Comparison of ENCODE assay signal across 31 mouse cellular contexts in genomic region chr7:88826498-88826897, GRCm38 (mm10).
"Had no signal": no experiment of that assay in that cellular context is flagged by ENCODE, and none has a peak within 500 bp of the region (broad histone marks: within the 10 kb centered on the region; RNA-seq: fewer than 3 reads in every experiment).

No protein-coding gene starts in this region.

- ATAC-seq: liver, embryonic 12.5 days; liver, postnatal 0 days; lung, postnatal 0 days; midbrain, embryonic 13.5 days; midbrain, embryonic 15.5 days; midbrain, embryonic 16.5 days had no signal

- DNase-seq: left cerebral cortex, postnatal 4 days; liver; liver, embryonic 13.5 days; liver, postnatal 0 days; lung, adult 18-20 months; lung, adult 2 months; lung, embryonic 14.5 days; lung, postnatal 10 days; lung, postnatal 14 days; lung, postnatal 36 days; lung, postnatal 4 days; midbrain, embryonic 14.5 days had no signal

- H3K4me3 ChIP-seq: limb, embryonic 10.5 days; limb, embryonic 12.5 days; limb, embryonic 13.5 days; limb, embryonic 15.5 days; liver, embryonic 12.5 days; liver, embryonic 13.5 days; liver, embryonic 15.5 days; lung, embryonic 15.5 days; megakaryocyte, embryonic 14.5 days; midbrain, embryonic 10.5 days; midbrain, embryonic 12.5 days; midbrain, embryonic 13.5 days; midbrain, embryonic 15.5 days; myocyte had no signal

- H3K4me1 ChIP-seq: limb, embryonic 10.5 days; limb, embryonic 12.5 days; limb, embryonic 13.5 days; limb, embryonic 15.5 days; liver, embryonic 12.5 days; liver, embryonic 13.5 days; liver, embryonic 15.5 days; lung, embryonic 15.5 days; megakaryocyte, embryonic 14.5 days; midbrain, embryonic 10.5 days; midbrain, embryonic 12.5 days; midbrain, embryonic 13.5 days; midbrain, embryonic 15.5 days had no signal

- H3K9me3 ChIP-seq: limb, embryonic 10.5 days; limb, embryonic 12.5 days; limb, embryonic 13.5 days; limb, embryonic 15.5 days; liver, embryonic 12.5 days; liver, embryonic 13.5 days; liver, embryonic 15.5 days; lung, embryonic 15.5 days; megakaryocyte, embryonic 14.5 days; midbrain, embryonic 10.5 days; midbrain, embryonic 12.5 days; midbrain, embryonic 13.5 days; midbrain, embryonic 15.5 days had no signal

- H3K27me3 ChIP-seq: limb, embryonic 12.5 days; limb, embryonic 13.5 days; limb, embryonic 15.5 days; liver, embryonic 12.5 days; liver, embryonic 13.5 days; liver, embryonic 15.5 days; lung, embryonic 15.5 days; megakaryocyte, embryonic 14.5 days; midbrain, embryonic 12.5 days; midbrain, embryonic 13.5 days; midbrain, embryonic 15.5 days had no signal

- H3K4me2 ChIP-seq: limb, embryonic 12.5 days; limb, embryonic 13.5 days; limb, embryonic 15.5 days; liver, embryonic 11.5 days; liver, embryonic 12.5 days; liver, embryonic 13.5 days; liver, embryonic 15.5 days; lung, embryonic 14.5 days; lung, embryonic 15.5 days; midbrain, embryonic 11.5 days; midbrain, embryonic 12.5 days; midbrain, embryonic 13.5 days; midbrain, embryonic 15.5 days had no signal

- H3K27ac ChIP-seq: limb, embryonic 10.5 days; limb, embryonic 12.5 days; limb, embryonic 13.5 days; limb, embryonic 15.5 days; liver, embryonic 12.5 days; liver, embryonic 13.5 days; liver, embryonic 14.5 days; liver, embryonic 15.5 days; lung, embryonic 15.5 days; macrophage; midbrain, embryonic 10.5 days; midbrain, embryonic 12.5 days; midbrain, embryonic 13.5 days; midbrain, embryonic 15.5 days had no signal

- H3K36me3 ChIP-seq: limb, embryonic 10.5 days; limb, embryonic 12.5 days; limb, embryonic 13.5 days; limb, embryonic 15.5 days; liver, embryonic 12.5 days; liver, embryonic 13.5 days; liver, embryonic 15.5 days; lung, embryonic 15.5 days; midbrain, embryonic 10.5 days; midbrain, embryonic 12.5 days; midbrain, embryonic 13.5 days; midbrain, embryonic 15.5 days had no signal

- H3K9ac ChIP-seq: limb, embryonic 12.5 days; limb, embryonic 13.5 days; limb, embryonic 15.5 days; liver, embryonic 12.5 days; liver, embryonic 13.5 days; liver, embryonic 14.5 days; liver, embryonic 15.5 days; liver, postnatal 0 days; lung, embryonic 14.5 days; lung, embryonic 15.5 days; midbrain, embryonic 12.5 days; midbrain, embryonic 13.5 days; midbrain, embryonic 15.5 days had no signal
